In genomic region chr4:119125577-119126270, GRCm38 (mm10) we compare ENCODE assay signal across 9 mouse cellular contexts. TPM values are rescaled to one million over a fixed set of nuclear protein-coding genes. Genes with fewer than 3 reads are reported as not detected.
DNase-seq lines count a peak whose midpoint lies in the region; ATAC-seq lines count a peak whose summit lies in the region.
"Had no signal": no experiment of that assay in that cellular context is flagged by ENCODE, and none has a peak within 500 bp of the region (broad histone marks: within the 10 kb centered on the region; RNA-seq: fewer than 3 reads in every experiment).

No protein-coding gene starts in this region.

- no peaks in the 10 kb centered on the region for H3K9me3 ChIP-seq in lung, embryonic 15.5 days
- H3K9me3 ChIP-seq in hindbrain, embryonic 14.5 days (ENCODE audit: control insufficient read depth, low read length) = no peaks in the 10 kb centered on the region
- H3K9me3 ChIP-seq: embryonic facial prominence, embryonic 15.5 days had no signal

- H3K4me2 ChIP-seq in lung, embryonic 15.5 days = no peak overlapping the region
- no peak overlapping the region for H3K4me2 ChIP-seq in hindbrain, embryonic 14.5 days (replicated peaks)
- H3K4me2 ChIP-seq: embryonic facial prominence, embryonic 15.5 days had no signal

- no peaks in the 10 kb centered on the region for H3K27me3 ChIP-seq in lung, embryonic 15.5 days
- no peaks in the 10 kb centered on the region for H3K27me3 ChIP-seq in hindbrain, embryonic 14.5 days (ENCODE audit: control insufficient read depth, insufficient read depth, low read length)
- H3K27me3 ChIP-seq: embryonic facial prominence, embryonic 15.5 days had no signal

- WGBS in lung, embryonic 15.5 days = 63% methylated on average over 9 of the region's 9 CpGs
- WGBS in hindbrain, embryonic 14.5 days = 82% methylated on average over 9 of the region's 9 CpGs

- H3K4me3 ChIP-seq in lung, embryonic 15.5 days = no peak overlapping the region
- no peak overlapping the region for H3K4me3 ChIP-seq in hindbrain, embryonic 14.5 days (replicated peaks; ENCODE audit: low read length)
- H3K4me3 ChIP-seq: embryonic facial prominence, embryonic 15.5 days had no signal

- ATAC-seq in lung, embryonic 15.5 days (ENCODE audit: borderline replicate concordance, extremely low read depth, low FRiP score, low TSS enrichment) = peak; percentile 24; the same call in 1 of the 2 replicates
- ATAC-seq in granulocyte monocyte progenitor cell, adult 5-6 weeks (replicated peaks; ENCODE audit: poor library complexity, severe bottlenecking) = peak; percentile 54
- no peak for ATAC-seq in hindbrain, embryonic 14.5 days (ENCODE audit: low FRiP score)

- H3K4me1 ChIP-seq in lung, embryonic 15.5 days = peaks cover 22% of the 10 kb centered on the region; the same call in 1 of the 2 replicates
- H3K4me1 ChIP-seq in hindbrain, embryonic 14.5 days (replicated peaks; ENCODE audit: control insufficient read depth, insufficient read depth, low read length) = no peaks in the 10 kb centered on the region

- no peak overlapping the region for H3K27ac ChIP-seq in lung, embryonic 15.5 days
- no peak overlapping the region for H3K27ac ChIP-seq in hindbrain, embryonic 14.5 days

- H3K36me3 ChIP-seq in lung, embryonic 15.5 days = peaks cover 39% of the 10 kb centered on the region; the same call in 1 of the 2 replicates
- peaks cover 3% of the 10 kb centered on the region; the same call in 1 of the 2 replicates for H3K36me3 ChIP-seq in hindbrain, embryonic 14.5 days (replicated peaks; ENCODE audit: control insufficient read depth, insufficient read depth)

- H3K9ac ChIP-seq in lung, embryonic 15.5 days = no peak overlapping the region
- H3K9ac ChIP-seq in hindbrain, embryonic 14.5 days = no peak overlapping the region
- H3K9ac ChIP-seq: embryonic facial prominence, embryonic 15.5 days had no signal

- peak; percentile 26 for DNase-seq in adrenal gland, adult 2 months
- no peak for DNase-seq in adrenal gland, postnatal 10 days
- DNase-seq in lung, postnatal 10 days = no peak
- DNase-seq in natural killer cell, adult 2 months (ENCODE audit: low spot score in 2 of 2) = peak; percentile 64 to 76
- DNase-seq in hindbrain, embryonic 14.5 days (ENCODE audit: low spot score) = no peak
- no peak for DNase-seq in right cerebral cortex, adult 2 months (ENCODE audit: low spot score in 2 of 2)

RNA-seq across cellular contexts. Expression of gene Slc2a1, which starts 17.2 kb away (rescaled TPM):
- total RNA-seq in adrenal gland, adult 2 months (2021) = 10 to 100 TPM; 21.9 to 22.0 TPM
- polyA plus RNA-seq in adrenal gland, adult 2 months (2012; rRNA removed) = 35.8 and 39.4 TPM in 2 replicates
- total RNA-seq in adrenal gland, postnatal 10 days (2021) = 10 to 100 TPM in 1 of 2 experiments, 1 to 10 TPM in 1; 9.1 to 12.9 TPM
- 83.6 and 87.2 TPM in 2 replicates for polyA plus RNA-seq in lung, embryonic 15.5 days (2015; fragmentation: Nextera tagmentation; extraction: Ambion mirVana)
- 9.0 and 10.2 TPM in 2 replicates for total RNA-seq in granulocyte monocyte progenitor cell, adult 5-6 weeks (2014; fragmentation: Nextera tagmentation)
- total RNA-seq in granulocyte monocyte progenitor cell, adult 5-6 weeks (2017) = 6.5 and 12.4 TPM in 2 replicates
- 86.5 and 92.1 TPM in 2 replicates for polyA plus RNA-seq in hindbrain, embryonic 14.5 days (2014; fragmentation: Nextera tagmentation; extraction: Ambion mirVana)

RNA-seq across cellular contexts. Expression of gene Zfp691, which starts 48.3 kb away (rescaled TPM):
- total RNA-seq in adrenal gland, adult 2 months (2021) = 10 to 100 TPM; 12.0 to 16.1 TPM
- polyA plus RNA-seq in adrenal gland, adult 2 months (2012; rRNA removed) = 15.7 and 16.5 TPM in 2 replicates
- total RNA-seq in adrenal gland, postnatal 10 days (2021) = 10 to 100 TPM; 13.5 to 15.9 TPM
- polyA plus RNA-seq in lung, embryonic 15.5 days (2015; fragmentation: Nextera tagmentation; extraction: Ambion mirVana) = 7.3 and 7.8 TPM in 2 replicates
- total RNA-seq in granulocyte monocyte progenitor cell, adult 5-6 weeks (2014; fragmentation: Nextera tagmentation) = 1.3 and 2.4 TPM in 2 replicates
- total RNA-seq in granulocyte monocyte progenitor cell, adult 5-6 weeks (2017) = 2.4 and 4.5 TPM in 2 replicates
- polyA plus RNA-seq in hindbrain, embryonic 14.5 days (2014; fragmentation: Nextera tagmentation; extraction: Ambion mirVana) = 3.2 and 4.9 TPM in 2 replicates

Comparison
In these comparisons a context has a peak if more than half of its experiments do, and no peak if none do; other contexts are left out.
1. DNase-seq: peak in adrenal gland, adult 2 months (single experiment) and natural killer cell, adult 2 months (2 of 2); none in adrenal gland, postnatal 10 days (single experiment), lung, postnatal 10 days (single experiment), hindbrain, embryonic 14.5 days (single experiment) and right cerebral cortex, adult 2 months (0 of 2).